Mouse (Mus musculus): ENCODE results near the gene Zfand2b.

Zfand2b gene

DNA sequence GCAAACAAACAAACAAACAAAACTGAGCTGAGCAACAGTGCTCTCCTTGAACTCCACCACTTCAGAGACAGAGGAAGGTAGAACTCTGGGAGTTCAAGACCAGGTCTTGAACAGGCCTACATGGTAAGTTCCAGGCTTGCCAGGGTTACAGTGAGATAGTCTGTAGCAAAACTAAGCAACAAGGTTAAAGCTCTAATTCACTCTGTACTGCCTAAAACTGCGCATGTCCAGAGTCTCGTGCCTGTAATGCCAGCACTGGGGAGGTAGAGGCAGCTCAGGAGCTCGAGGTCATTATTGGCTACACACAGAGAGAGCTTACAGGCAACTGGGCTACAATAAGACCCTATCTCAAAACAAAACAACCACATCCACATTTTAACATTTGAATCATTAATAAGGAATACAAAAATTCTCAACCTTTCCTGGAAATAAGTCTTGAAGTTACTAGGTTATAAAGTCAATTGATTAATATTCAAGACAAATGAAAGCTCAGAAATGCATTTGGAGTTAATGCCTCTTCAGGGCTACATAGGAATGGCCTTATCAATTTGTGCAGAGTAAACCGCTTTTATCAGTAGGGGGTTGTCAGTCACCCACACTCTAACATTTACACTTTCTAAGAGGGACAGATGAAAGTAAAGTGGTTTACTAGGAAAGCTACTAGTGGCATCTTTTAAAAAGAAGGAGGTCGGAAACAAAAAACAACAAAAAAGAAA is 8.7 kb upstream of the Zfand2b start:
- DNase-seq (ENCODE audit: low read depth, low spot score), result no peak

DNA sequence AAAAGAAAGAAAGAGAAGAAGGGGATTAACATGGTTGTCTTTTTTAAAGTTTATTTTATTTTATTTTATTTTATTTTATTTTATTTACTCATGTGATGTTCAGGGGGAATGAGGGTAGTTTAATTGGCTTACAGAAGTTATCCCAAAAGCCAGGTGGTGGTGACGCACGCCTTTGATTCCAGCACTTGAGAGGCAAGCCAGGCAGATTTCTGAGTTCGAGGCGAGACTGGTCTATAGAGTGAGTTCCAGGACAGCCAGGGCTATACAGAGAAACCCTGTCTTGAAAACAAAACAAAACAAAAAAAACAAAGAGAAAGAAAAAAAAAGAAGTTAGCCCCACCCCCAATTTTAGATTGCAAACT is 8.2 kb upstream of the Zfand2b start:
- DNase-seq (ENCODE audit: low read depth, low spot score), result no peak

DNA sequence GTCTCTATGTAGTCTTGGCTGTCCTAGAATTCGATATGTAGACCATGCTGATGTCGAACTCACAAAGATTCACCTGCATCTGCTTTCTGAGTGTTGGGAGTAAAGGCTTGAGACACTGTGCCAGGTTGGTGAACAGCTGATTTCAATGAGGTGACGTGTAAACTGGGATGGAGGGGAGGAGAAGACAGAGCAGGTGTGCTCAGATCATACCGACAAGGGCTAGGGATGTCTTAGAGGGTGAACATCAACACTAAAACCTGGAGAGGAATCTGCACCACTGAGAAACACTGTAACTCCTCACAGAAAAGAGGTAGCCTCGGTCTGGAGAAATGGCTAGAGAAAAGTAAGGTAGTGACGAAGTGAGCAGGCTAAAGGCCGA is 364 bp upstream of the Zfand2b start:
- DNase-seq (ENCODE audit: low read depth, low spot score), result no peak

DNA sequence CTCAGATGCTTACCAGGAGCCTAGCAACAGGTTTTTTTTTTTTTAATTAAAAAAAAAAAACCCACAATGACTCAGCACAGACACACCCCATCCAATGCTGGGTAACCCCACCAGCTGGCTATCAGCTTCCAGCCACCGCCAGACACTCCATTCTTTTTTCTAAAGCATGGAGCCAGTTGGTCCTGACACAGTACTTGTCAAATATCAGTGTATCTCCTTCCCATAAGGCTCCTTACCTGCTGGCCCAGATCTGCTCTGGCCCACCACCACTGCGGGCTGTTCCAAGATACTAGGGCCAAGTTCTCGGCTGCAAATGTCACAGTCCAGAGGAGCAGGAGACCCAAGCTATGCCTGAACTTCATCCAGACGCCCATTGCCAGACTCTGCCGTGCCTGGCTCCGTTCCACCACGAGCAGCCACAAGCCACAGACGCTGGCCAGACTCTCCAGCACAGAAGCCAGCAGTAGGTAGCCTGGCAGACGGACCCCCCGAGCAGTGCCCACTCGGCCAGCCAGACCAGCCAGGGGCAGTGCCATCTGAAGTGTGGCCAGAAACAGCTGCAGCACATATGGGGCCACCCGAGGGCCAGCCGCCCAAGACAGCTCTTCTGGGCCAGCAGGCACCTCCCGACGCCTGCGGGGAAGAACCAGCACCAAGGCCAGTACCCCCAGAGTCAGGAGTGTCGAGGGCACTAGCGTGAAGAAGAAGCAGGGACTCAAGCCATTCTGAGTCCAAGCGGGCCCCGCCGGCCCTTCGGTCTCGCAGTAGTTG is 11.1 kb downstream of the Zfand2b start:
- peak; percentile 35 for DNase-seq (ENCODE audit: low read depth, low spot score)

DNA sequence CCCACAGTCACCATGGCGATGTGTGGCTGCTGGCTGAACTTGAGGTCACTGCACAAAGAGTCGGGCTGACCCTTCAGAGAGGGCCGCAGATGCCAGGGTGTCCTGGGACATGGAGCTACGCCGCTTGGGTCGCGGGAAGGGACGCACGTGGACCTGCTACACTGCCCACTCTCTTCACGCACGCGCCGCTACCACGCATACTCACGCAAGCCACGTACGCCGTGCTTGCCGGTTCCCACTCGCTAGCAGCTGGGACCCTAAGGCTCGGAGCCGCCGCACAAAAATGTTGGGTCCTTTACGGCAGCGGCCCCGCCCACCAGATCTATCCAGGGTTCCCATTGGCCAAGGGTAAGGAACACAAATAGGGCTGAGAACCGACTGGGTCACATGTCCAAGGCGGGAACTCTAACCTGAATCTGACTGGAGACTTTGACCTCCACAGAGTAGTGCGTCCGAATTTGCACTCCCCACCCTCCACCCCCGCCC is 11.7 kb downstream of the Zfand2b start, which contains the start of gene Abcb6:
Gene Abcb6, minus strand, starts transcription at position 288 of the 486 bp plus-strand sequence.
- DNase-seq (ENCODE audit: low read depth, low spot score), result peak; percentile 85

DNA sequence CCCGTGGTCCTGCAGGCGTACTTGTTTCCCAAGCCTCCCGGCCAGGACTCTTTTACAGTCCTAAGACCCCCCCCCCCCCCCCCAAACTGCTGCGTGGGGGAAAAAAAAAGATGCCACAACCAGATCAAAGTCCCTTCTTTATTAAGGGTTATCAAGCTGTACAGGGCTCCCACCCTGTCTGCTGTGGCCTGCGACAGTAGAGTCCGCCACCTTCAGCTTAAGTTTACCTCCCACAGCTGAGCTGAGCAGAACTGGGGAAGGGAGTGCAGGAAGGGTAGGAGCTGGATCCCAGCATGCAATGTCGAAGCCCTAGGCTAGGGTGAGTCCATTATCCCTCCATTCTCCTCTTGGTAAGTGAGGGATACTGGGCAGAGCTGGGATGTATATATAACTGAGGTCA is 12.3 kb downstream of the Zfand2b start:
- DNase-seq (ENCODE audit: low read depth, low spot score), result no peak

DNA sequence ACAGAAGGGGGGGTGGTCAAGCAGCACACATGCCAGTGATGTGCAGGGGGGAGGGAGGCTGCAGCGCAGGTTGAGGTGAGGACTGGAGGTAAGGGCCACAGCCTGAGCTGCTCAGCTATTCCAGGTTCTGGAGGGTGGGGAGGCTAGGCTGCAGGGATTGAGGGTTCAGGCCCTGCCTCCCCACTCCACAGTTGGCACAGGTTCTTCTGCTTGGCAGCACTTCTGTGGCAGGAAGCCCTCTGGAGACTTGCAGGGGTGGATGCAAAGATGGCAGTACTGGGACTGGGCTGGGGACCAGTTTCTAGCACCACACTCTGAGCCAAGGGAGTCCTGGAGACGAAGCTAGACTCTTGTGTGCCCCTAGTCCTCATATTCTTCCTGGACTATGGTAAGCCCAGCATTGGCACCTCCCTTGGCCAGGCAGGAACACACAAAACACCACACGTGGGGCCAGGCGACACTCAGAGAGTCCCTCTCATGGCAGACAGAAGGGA is 13.0 kb downstream of the Zfand2b start:
- DNase-seq (ENCODE audit: low read depth, low spot score), result no peak

DNA sequence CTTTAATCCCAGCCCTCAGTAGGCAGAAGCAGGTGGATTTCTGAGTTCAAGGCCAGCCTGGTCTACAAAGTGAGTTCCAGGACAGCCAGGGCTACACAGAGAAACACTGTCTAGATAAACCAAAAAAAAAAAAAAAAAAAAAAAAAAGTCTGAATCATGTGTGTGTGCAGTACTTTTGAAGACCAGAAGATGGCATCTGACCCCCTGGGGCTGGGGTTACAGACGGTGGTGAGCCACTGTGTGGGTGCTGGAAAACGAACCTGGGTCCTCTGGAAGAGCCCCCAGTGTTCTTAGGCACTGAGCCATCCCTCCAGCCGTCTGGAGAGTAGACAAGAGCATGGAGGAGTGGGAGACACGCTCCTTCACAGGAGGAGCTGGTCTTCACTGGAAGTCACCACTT is 13.7 kb downstream of the Zfand2b start:
- DNase-seq (ENCODE audit: low read depth, low spot score), result peak; percentile 24

DNA sequence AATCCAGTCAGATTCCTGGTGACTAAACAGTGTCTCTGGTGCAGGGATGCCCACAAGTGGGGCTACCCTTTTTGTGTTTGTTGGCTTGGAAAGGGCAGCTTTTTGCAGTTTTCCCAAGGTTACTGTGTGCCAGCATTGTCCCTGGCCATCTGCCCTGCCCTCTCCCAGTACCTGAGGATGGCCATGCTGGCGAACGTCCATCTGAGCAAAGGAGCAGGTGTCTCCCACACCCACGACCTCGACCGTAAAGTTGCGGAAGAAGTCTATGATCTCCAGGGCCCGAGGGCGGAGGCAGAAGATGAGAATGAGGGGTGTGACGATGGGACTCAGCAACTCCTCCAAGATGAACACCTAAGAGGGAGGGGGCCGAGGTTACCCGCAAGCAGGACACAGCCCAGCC is 17.0 kb downstream of the Zfand2b start:
- DNase-seq (ENCODE audit: low read depth, low spot score), result no peak

DNA sequence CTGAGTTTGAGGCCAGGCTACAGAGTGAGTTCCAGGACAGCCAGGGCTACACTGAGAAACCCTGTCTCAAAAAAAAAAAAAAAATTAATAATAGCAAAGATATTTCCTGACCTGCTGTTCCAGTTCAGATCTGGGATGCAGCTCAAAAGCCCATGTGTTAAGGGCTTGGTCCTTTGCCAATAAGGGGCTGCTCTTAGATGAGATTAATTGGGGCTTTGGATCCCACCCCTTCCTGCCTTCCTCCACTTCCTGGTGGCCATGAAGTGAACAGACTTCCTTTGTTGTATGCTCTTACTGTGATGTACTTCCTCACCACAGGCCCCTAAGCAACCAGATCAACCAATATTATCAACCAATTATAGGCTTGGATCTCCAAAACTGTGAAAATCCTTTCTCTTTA is 18.7 kb downstream of the Zfand2b start:
- no peak for DNase-seq (ENCODE audit: low read depth, low spot score)

DNA sequence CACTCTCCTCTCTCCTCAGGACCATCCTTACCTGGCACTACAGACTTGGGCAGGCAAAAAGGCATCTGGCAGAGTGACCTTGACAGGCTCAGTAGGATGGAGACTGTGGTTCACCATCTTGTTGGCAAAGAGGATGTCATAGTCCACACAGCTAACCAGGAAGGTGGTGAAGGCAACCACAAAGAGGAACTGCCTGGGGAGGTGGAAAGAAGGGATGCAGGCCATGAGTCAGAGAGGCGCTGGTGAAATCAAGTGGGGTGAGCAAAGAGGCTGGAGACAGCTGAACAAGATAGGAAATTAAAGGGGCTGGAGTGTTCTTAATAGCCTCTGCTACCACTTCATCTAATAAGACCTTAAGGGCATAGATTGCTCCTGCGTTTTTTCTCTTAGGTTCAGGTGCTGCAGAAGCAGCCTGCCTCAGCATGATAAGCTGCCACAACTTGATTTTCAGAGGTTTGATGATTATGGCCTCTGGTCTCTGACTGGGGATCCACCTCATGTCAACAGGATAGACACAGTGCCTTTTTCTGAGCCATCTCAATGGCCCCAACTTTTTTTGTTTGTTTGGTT is 19.6 kb downstream of the Zfand2b start:
- no peak for DNase-seq (ENCODE audit: low read depth, low spot score)

DNA sequence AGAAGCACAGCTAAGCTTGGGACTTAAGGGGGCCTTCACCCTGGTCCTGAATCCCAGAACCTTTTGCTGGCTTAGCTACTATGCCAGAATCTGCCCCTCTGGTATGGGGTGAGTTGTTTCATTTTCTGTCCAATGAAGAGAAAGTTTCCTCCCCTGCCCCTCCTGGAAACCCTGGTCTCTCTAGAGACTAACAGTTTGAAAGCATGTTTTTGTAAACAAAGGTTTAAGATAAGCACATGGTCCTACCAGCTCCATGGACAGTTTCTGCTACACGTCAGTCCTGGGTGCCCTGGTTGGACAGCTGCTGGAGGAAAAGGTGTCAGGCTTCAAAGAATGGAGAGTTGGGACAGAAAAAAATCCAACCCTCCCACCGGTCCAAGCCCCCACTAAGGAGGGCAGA is 22.1 kb downstream of the Zfand2b start:
- DNase-seq (ENCODE audit: low read depth, low spot score), result no peak

DNA sequence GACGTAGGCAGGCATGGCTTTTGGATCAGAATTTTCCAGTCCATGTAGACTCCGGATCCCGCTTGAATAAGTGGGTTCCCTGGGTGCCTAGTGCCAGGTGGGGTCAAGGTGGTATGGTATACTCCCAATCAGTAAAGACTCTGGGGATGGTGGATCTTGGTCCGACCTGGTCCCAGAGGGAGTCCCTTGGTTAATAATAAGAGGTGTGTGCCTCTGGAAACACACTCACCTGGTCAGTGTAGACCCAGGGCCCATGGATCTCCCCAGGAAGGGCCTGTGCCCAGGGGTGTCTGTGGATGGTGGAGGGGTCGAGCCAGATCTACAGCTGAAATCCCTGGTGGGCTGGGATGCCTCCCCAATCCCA is 22.8 kb downstream of the Zfand2b start:
- DNase-seq (ENCODE audit: low read depth, low spot score), result no peak

DNA sequence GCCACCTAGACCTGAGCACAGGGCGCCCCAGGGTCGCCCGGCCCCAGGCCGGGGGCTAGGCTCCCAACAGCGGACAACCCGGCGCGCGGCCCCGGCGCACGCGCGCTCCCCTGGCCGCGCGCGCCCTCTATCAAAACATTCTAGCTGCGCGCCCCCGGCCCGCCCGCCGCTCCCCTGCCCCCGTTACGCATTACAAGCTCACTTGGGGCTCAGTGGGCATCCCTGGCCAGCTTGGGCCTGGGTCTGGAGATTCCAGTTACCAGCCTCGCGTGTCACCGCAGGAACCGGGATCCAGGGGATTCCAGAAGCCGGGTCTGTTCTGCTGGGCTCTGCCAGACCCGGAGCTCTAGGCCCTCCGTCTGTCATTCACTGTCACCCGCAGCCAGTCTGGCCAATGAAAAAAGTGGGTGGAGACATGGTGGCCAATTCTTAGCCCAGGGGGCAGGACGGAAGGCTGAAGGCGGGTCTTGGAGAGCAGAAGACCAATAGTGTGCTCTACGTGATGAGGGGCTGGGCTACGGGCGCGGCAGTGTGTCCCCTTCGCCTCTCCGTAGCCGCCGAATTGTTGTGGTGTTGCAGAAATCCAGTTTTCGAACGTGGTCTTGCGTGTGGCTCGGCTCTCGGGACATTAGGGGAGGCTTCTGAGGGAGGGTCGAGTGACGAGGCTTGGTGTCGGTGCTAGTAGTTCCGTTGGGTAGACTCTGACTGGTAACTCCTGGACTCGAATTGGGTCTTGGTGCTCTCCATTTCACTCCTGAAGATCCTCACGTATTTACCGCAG is 23.4 kb downstream of the Zfand2b start, which contains the start of the genes Ankzf1 and Atg9a:
Gene Ankzf1, plus strand, starts transcription at position 530 of the 781 bp plus-strand sequence.
Gene Atg9a, minus strand, starts transcription at position 575 of the 781 bp plus-strand sequence.
- DNase-seq (ENCODE audit: low read depth, low spot score), result peak; percentile 97

DNA sequence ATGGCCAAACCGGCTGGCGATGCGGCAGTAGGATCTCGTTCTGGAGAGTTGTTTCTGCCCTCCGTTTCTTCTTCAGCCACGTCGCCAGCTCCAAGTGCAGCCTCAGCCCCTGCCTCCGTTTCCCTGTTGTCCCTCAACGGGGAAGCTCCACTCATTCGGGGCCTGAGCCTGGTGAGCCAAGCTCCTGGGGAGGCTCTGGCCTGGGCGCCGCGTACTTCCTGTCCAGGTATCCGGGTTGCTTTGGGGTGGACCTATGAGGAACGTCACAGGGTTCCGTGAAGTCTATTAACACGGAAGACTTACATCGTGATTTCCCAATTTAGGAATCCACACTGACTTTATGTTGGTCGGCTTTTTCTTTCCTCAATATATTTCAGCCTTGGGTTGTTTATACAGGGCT is 24.0 kb downstream of the Zfand2b start:
- peak; percentile 54 for DNase-seq (ENCODE audit: low read depth, low spot score)

DNA sequence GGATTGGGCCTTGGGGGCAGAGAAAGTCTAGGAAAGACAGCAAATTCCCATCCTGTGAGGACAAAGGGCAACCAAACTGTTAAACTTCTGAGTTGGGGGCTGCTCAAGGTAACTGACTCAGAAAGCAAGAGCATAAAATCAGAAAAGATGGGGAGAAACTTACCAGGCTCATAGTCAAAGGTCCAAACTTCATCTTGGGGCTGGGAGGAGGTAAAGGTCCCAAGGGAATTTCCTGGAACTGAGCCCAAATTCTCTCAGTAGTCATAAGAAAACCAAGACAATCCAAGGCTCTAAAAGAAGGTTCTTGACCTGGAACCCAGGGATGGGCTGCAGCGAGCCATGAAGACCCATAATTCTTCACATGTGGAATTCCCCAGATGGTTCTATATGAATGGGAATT is 32.8 kb downstream of the Zfand2b start:
- DNase-seq (ENCODE audit: low read depth, low spot score), result no peak

DNA sequence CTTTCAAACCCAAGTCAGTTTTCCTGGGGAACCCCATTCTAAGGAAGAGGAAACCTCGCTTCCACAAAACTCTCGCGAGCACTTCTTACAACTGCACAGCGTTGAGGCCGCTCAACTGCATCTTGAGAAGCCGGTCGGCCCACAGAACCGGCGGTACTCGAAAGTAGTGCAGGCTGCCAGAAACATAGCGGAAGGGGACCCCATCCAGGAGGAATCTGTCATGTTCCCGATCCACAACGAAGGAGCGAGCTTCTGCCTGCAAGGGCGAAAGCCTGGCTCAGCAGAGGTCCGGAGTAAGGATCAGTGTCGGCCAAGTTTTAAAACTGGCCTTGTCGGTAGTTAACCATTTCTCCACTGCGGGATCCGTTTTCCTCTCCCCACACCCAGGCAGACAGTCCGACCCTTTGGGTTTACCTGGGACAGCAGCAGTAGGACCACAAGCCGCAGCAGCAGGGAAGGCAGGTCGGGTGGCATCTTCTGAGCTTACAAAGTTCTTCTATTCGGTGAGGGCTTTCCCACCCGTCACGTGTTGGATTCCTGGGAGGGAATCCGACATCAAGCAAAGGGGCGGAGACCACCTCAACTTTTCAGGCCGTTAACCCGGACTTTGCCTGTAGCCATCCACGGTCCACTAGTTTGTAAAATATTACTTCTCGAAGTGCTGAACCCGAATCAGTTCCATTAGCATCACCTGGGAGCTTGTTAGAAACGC is 40.7 kb downstream of the Zfand2b start:
- DNase-seq (ENCODE audit: low read depth, low spot score), result peak; percentile 40

DNA sequence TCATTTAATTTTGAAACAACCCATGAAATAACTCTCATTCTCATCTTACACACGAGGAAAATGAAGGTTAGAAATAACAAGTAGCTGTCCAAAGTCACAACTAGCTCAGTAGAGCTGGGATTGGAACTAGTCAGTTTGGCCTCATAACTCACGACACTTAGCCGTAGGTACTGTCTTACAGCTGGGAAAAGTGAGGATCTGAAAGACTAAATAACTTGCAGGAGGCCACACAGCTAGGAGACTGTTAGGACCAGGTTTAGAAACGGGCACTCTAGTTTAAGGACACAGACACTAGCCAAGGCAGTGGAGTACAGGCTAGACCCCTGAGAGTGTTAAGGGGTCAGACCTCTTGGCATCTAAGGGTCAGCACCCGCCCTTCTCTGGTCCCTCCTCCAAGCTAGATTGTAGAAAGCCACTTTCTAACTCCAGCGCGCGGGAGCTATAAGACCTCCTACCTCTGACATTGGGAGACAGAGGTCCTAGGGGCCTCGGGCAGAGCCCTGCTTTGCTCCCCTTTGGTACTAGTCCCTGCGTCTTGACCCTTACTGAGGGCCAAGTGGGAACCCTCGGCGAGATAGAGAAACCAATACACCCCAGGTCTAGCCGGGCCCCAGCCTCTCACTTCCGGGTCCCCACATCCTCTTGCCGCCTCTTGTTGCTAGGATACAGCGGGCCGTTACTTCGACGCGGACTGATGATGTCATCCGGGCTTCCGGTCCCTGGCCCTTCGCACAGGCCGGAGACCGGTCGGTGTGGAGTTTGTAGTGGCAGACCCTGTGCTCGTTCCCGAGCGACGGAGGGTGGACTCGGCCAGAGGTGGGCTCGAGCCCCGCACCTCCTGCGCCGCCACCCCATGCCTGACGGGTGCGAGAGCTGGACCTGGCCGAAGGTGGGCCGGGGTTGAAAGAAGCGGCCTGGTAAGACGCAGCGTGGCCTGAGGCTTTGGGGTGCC is 42.0 kb downstream of the Zfand2b start, which contains the start of the genes Glb1l and Stk16:
Gene Glb1l, minus strand, starts transcription at position 678 of the 952 bp plus-strand sequence.
Gene Stk16, plus strand, starts transcription at position 703 of the 952 bp plus-strand sequence.
- peak; percentile 96 for DNase-seq (ENCODE audit: low read depth, low spot score)

DNA sequence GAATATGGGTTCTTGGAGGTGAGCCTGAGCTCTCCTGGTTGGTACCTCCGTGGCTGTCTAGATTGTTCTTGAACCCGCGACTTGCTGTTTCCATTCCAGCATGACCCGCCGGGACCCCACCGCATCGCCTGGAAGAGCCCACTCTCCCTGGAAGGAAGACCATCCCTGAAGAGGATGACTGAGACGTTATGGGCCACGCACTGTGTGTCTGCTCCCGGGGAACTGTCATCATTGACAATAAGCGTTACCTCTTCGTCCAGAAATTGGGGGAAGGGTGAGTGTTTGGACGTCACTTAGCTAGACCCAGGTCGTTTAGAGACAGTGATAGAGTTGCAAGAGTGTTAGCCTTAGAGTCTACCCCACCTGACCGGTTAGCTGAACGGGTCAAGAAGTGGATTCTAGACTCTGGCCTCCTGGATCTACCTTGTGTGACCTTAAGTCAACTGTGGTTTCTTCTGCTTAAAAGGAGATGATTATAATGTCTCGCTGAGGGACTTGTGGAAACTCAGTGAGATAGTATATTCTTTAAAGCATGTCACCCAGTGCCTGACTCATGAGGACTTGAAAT is 42.8 kb downstream of the Zfand2b start:
- no peak for DNase-seq (ENCODE audit: low read depth, low spot score)

Data from CD4-positive, CD25-positive, alpha-beta regulatory T cell, adult 2 months (primary cell).